Mouse (Mus musculus) yolk sac, embryonic 10.5 days (tissue): Measurements from ENCODE around the gene Msrb3.
A peak's percentile ranks its signal among the peaks of the same experiment; 100 is the strongest.

Source experiments
- DNase-seq: peaks from one replicate; pipeline ENCODE4 v3.0.0-alpha.2; 2017; ENCODE audit warnings: low spot score

The Msrb3 gene

GRCm38 (mm10) chr10:120861194-120861593 lies 37.7 kb downstream of the Msrb3 start:
- DNase-seq = no peak

- DNase-seq = peak; percentile 78
These were observed 41.3 kb downstream of the Msrb3 start for GRCm38 (mm10) chr10:120857531-120858001.

GRCm38 (mm10) chr10:120854329-120854728 lies 44.6 kb downstream of the Msrb3 start:
- no peak for DNase-seq

GRCm38 (mm10) chr10:120853816-120854215 lies 45.1 kb downstream of the Msrb3 start:
- no peak for DNase-seq

- DNase-seq = no peak
These were observed 47.6 kb downstream of the Msrb3 start for GRCm38 (mm10) chr10:120851196-120851781.

GRCm38 (mm10) chr10:120850391-120851195 lies 48.3 kb downstream of the Msrb3 start:
- no peak for DNase-seq

GRCm38 (mm10) chr10:120848677-120849076 lies 50.2 kb downstream of the Msrb3 start:
- no peak for DNase-seq

GRCm38 (mm10) chr10:120847785-120848184 lies 51.1 kb downstream of the Msrb3 start:
- no peak for DNase-seq

- DNase-seq = no peak
These were observed 58.9 kb downstream of the Msrb3 start for GRCm38 (mm10) chr10:120839966-120840365.

GRCm38 (mm10) chr10:120834531-120834930 lies 64.4 kb downstream of the Msrb3 start:
- no peak for DNase-seq

- DNase-seq = no peak
These were observed 65.1 kb downstream of the Msrb3 start for GRCm38 (mm10) chr10:120833836-120834235.

GRCm38 (mm10) chr10:120827761-120828160 lies 71.1 kb downstream of the Msrb3 start:
- DNase-seq = no peak

- no peak for DNase-seq
These were observed 71.9 kb downstream of the Msrb3 start for GRCm38 (mm10) chr10:120826795-120827669.

- no peak for DNase-seq
These were observed 72.5 kb downstream of the Msrb3 start for GRCm38 (mm10) chr10:120826381-120826780.

- no peak for DNase-seq
These were observed 73.3 kb downstream of the Msrb3 start for GRCm38 (mm10) chr10:120825594-120825993.

- peak; percentile 70 for DNase-seq
These were observed 77.2 kb downstream of the Msrb3 start for GRCm38 (mm10) chr10:120821491-120822358.

GRCm38 (mm10) chr10:120820781-120821300 lies 78.1 kb downstream of the Msrb3 start:
- DNase-seq = no peak

GRCm38 (mm10) chr10:120815290-120815689 lies 83.6 kb downstream of the Msrb3 start:
- DNase-seq = no peak

GRCm38 (mm10) chr10:120811796-120812443 lies 87.0 kb downstream of the Msrb3 start:
- DNase-seq = no peak

GRCm38 (mm10) chr10:120810832-120811571 lies 87.9 kb downstream of the Msrb3 start:
- DNase-seq = no peak
